Mouse (Mus musculus) left cerebral cortex, postnatal 36 days (tissue): ENCODE measurements around the gene Lpcat3. TPM values are rescaled to one million over a fixed set of nuclear protein-coding genes. Genes with fewer than 3 reads are reported as not detected.
A peak's percentile ranks its signal among the peaks of the same experiment; 100 is the strongest.

ENCODE experiments used
- DNase-seq, 2 experiments: peaks; one replicate each; pipeline ENCODE4 v3.0.0; 2021 to 2022; ENCODE audit warnings: low spot score in 2 of 2, mixed read lengths in 1 of 2
- intact Hi-C: fragments of 180-260 bp; cut with DNase I; formaldehyde crosslinking; loops from one replicate; pipeline ENCODE4 v1.15.1; 2025
- total RNA-seq, 2 experiments: library from RNA; stranded (reverse); gene quantifications; 2 replicates each; pipeline ENCODE4 v1.2.3; 2021

Gene Lpcat3
- total RNA-seq, 2 experiments from 2014 or later: 20.9 to 23.0 TPM

- no peak for DNase-seq
- intact Hi-C loops: no loop called here
Observed at GRCm38 (mm10) chr6:124729850-124730705, 67.3 kb downstream of the Lpcat3 start.

- DNase-seq: no peak
- intact Hi-C loops: no loop called here
Observed at GRCm38 (mm10) chr6:124731038-124731437, 68.2 kb downstream of the Lpcat3 start.

- no peak for DNase-seq
- intact Hi-C loops: no loop called here
Observed at GRCm38 (mm10) chr6:124732476-124733370, 69.9 kb downstream of the Lpcat3 start.

- intact Hi-C loops: no loop called here
- DNase-seq: no peak
Observed at GRCm38 (mm10) chr6:124734417-124734816, 71.6 kb downstream of the Lpcat3 start.

GRCm38 (mm10) chr6:124737040-124737439 is 74.2 kb downstream of the Lpcat3 start:
- intact Hi-C loops: no loop called here
- DNase-seq: peak in 1 of 2 experiments; percentile 32

GRCm38 (mm10) chr6:124738511-124739023 is 75.7 kb downstream of the Lpcat3 start, which contains the start of gene Ptpn6:
Gene Ptpn6, minus strand, starts transcription at chr6:124738714.
- intact Hi-C loops: no loop called here

GRCm38 (mm10) chr6:124739231-124739796 is 76.5 kb downstream of the Lpcat3 start:
- intact Hi-C loops: no loop called here
- no peak for DNase-seq

More at GRCm38 (mm10) chr6:124738511-124739023, 75.7 kb downstream of the Lpcat3 start, which contains the start of gene Ptpn6:
- no peak for DNase-seq

- DNase-seq: no peak
- intact Hi-C loops: loop anchor here (2.0 kb wide), 2 partner anchors 16 to 78 kb away; partner anchors contain the start of genes Atn1, Gm45234 and Lpcat3
Observed at GRCm38 (mm10) chr6:124740211-124740887, 77.5 kb downstream of the Lpcat3 start.

- peak; percentile 88 to 90 for DNase-seq
- intact Hi-C loops: loop anchor here (1.0 to 2.0 kb wide), 3 partner anchors 16 to 78 kb away; partner anchors contain the start of genes Atn1, Emg1, Gm45234 and Lpcat3
Observed at GRCm38 (mm10) chr6:124740888-124741761, 78.3 kb downstream of the Lpcat3 start, which contains the start of gene Grcc10. Gene Grcc10, minus strand, starts transcription at chr6:124741374.

GRCm38 (mm10) chr6:124741842-124742241 is 79.0 kb downstream of the Lpcat3 start:
- DNase-seq: no peak
- intact Hi-C loops: loop anchor here (1.0 to 2.0 kb wide), 3 partner anchors 15 to 79 kb away; partner anchors contain the start of genes Atn1, Emg1, Gm45234 and Lpcat3

GRCm38 (mm10) chr6:124742839-124743514 is 80.2 kb downstream of the Lpcat3 start:
- intact Hi-C loops: no loop called here
- DNase-seq: no peak

- intact Hi-C loops: no loop called here
- DNase-seq: no peak
Observed at GRCm38 (mm10) chr6:124743647-124744046, 80.8 kb downstream of the Lpcat3 start.

GRCm38 (mm10) chr6:124744755-124745321 is 82.0 kb downstream of the Lpcat3 start:
- intact Hi-C loops: loop anchor here (1.0 kb wide), 1 partner anchor 33 kb away; the partner anchor contains the start of genes Emg1 and Phb2
- DNase-seq: peak in 1 of 2 experiments; percentile 40

GRCm38 (mm10) chr6:124745490-124746295 is 82.9 kb downstream of the Lpcat3 start:
- intact Hi-C loops: loop anchor here (1.0 kb wide), 1 partner anchor 33 kb away; the partner anchor contains the start of genes Emg1 and Phb2
- peak; percentile 93 to 96 for DNase-seq

GRCm38 (mm10) chr6:124746296-124746605 is 83.4 kb downstream of the Lpcat3 start:
- no peak for DNase-seq
- intact Hi-C loops: no loop called here
